Mouse (Mus musculus): Measurements from ENCODE around the gene Gm43518. TPM values are rescaled to one million over a fixed set of nuclear protein-coding genes. Genes with fewer than 3 reads are reported as not detected.
A peak's percentile ranks its signal among the peaks of the same experiment; 100 is the strongest.

Gene Gm43518
- total RNA-seq, 2 experiments from 2014 or later, result 1.5 to 2.4 TPM

DNA sequence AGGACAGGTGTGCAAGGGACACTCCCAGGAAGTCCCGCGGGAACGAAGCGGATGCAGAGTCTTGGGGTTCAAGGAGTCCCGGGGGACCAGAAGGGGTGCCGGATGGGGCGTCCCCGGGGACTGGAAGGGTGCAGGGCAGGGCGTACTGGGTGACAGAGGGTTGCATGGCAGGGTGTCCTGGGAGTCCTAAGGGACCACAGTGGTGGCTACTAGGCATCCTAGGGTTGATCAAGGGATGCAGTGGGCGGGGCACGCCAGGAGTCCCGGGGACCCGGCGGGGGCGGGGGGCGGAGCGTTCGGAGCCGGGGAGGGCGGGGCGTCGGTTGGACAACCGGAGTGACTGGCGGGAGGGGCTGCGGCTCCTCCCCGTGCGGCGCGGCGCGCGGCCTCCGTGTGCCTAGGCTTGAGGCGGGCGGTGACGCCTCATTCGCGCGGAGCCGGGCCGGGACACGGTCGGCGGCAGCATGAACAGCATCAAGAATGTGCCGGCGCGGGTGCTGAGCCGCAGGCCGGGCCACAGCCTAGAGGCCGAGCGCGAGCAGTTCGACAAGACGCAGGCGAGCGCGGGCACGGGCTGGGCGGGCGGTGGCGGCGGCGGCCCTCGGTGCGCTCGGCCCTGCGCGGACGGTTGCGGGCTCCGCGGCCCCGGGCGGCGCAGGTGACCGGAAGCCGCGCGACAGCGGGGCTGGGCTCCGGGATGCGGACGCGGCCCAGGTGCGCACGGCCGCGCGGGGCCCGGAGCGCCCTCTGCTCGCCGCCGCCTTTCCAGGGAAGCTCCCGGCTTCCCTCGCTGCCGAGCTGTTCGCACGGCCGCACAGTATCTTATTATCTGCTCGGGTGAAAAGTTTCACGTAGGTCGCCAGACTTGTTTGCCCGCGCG, 46.3 kb downstream of the Gm43518 start, which contains the start of gene Hip1r:
Gene Hip1r (plus strand): TSS at position 330 of the 880 bp plus-strand sequence.
- intact Hi-C loops (cut with DNase I), result no loop called here
- peak; percentile 42 to 89 for DNase-seq (ENCODE audit: extremely low spot score in 1 of 2, low spot score in 2 of 2)

GRCm38 (mm10) chr5:123974179-123974485, 46.9 kb downstream of the Gm43518 start:
- peak in 1 of 2 experiments; percentile 47 for DNase-seq (ENCODE audit: extremely low spot score in 1 of 2, low spot score in 2 of 2)
- intact Hi-C loops (cut with DNase I), result no loop called here

DNA sequence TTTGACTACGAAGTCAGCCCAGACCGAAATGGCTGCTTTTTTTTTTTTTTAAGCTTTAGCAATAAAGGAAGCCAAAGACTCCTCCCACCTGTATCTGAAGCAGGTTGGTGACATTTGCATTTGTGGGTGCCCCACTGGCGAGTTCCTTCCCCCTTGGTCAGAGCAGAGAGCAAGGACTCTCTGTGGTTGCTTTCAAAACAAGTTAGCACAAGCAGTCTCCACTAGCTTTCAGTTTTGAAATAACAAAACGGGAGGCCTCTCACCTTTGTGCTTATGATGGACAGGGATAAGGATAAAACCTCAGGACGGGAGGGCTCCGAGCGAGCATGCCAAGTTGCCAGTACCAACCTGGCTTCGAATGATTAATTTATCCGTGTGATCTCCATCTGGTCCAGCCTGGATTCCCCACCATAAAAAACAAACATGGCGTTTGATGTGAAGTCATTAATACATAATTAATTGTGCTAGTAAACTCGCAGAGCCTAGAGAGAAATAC, 47.4 kb downstream of the Gm43518 start:
- no peak for DNase-seq (ENCODE audit: extremely low spot score in 1 of 2, low spot score in 2 of 2)
- intact Hi-C loops (cut with DNase I), result no loop called here

GRCm38 (mm10) chr5:123975668-123976180, 48.5 kb downstream of the Gm43518 start:
- peak in 1 of 2 experiments; percentile 31 for DNase-seq (ENCODE audit: extremely low spot score in 1 of 2, low spot score in 2 of 2)
- intact Hi-C loops (cut with DNase I), result no loop called here

DNA sequence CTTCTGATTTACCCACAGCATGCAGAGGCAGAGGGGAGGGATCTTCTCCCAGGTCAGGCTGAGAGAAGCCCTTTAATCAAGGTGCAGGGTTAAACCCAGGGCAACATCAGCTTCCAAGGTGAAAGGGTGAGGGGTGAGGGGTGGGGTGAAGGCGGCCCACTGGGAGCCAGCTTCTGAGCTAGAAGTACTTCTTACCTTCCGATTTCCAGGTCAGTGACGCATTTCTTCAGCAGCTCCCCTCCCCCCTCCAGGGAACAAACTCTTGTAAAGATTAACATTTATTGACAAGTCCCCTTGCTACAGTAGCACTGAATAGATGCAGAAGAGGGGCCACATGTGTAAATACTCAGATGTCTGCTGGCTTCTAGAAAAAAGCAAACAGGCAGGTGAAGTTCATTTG, 50.0 kb downstream of the Gm43518 start:
- intact Hi-C loops (cut with DNase I), result no loop called here

DNA sequence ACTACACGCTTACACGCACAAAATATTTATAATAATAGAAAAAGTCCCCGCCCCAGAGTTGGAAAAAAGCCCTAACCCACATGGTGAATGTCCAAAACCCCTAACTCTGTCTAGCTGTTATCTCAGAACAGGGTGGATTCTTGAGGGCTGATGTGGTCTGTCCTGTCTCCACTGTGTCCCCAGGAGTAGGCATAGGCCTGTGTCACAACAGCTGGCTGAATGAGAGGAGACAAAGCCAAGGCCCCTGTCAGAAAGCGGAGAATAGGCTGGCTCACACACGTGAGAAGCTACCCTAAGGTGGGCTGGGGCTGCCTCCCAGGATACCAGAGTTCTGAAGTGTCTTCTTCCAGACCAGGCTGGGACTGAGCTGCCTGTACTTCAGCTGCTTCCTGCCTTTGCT, 50.9 kb downstream of the Gm43518 start:
- intact Hi-C loops (cut with DNase I), result no loop called here
- no peak for DNase-seq (ENCODE audit: extremely low spot score in 1 of 2, low spot score in 2 of 2)

More for the DNA sequence above, 50.0 kb downstream of the Gm43518 start:
- no peak for DNase-seq (ENCODE audit: extremely low spot score in 1 of 2, low spot score in 2 of 2)

- intact Hi-C loops (cut with DNase I), result no loop called here
These were observed 52.2 kb downstream of the Gm43518 start for GRCm38 (mm10) chr5:123979221-123979979.

DNA sequence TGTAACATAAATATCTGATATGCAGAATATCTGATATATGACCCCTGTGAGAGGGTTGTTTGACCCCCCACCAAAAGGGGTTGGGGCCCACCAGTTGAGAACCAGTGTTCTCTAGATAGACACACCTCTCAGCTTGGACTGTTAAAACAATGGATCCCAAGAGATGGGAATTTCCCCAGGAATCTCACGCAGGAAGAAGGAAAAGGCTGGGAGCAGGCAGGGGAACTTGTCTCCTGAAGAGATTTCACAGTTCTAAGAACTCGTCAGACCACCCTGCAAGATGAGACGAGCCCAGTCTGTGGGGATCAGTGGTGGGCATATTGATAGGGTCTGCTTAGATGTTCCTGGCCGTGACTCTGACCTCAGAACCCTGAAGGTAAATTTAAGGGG, 52.8 kb downstream of the Gm43518 start:
- intact Hi-C loops (cut with DNase I), result no loop called here
- no peak for DNase-seq (ENCODE audit: extremely low spot score in 1 of 2, low spot score in 2 of 2)

More at GRCm38 (mm10) chr5:123979221-123979979, 52.2 kb downstream of the Gm43518 start:
- peak in 1 of 2 experiments; percentile 17 for DNase-seq (ENCODE audit: extremely low spot score in 1 of 2, low spot score in 2 of 2)

- no peak for DNase-seq (ENCODE audit: extremely low spot score in 1 of 2, low spot score in 2 of 2)
- intact Hi-C loops (cut with DNase I), result no loop called here
These were observed 53.5 kb downstream of the Gm43518 start for GRCm38 (mm10) chr5:123980521-123981249.

- peak in 1 of 2 experiments; percentile 24 for DNase-seq (ENCODE audit: extremely low spot score in 1 of 2, low spot score in 2 of 2)
- intact Hi-C loops (cut with DNase I), result no loop called here
These were observed 54.0 kb downstream of the Gm43518 start for GRCm38 (mm10) chr5:123981250-123981554.

- DNase-seq (ENCODE audit: extremely low spot score in 1 of 2, low spot score in 2 of 2), result no peak
- intact Hi-C loops (cut with DNase I), result no loop called here
These were observed 55.6 kb downstream of the Gm43518 start for GRCm38 (mm10) chr5:123982838-123983237.

GRCm38 (mm10) chr5:123985434-123985833, 58.2 kb downstream of the Gm43518 start:
- DNase-seq (ENCODE audit: extremely low spot score in 1 of 2, low spot score in 2 of 2), result peak in 1 of 2 experiments; percentile 67

DNA sequence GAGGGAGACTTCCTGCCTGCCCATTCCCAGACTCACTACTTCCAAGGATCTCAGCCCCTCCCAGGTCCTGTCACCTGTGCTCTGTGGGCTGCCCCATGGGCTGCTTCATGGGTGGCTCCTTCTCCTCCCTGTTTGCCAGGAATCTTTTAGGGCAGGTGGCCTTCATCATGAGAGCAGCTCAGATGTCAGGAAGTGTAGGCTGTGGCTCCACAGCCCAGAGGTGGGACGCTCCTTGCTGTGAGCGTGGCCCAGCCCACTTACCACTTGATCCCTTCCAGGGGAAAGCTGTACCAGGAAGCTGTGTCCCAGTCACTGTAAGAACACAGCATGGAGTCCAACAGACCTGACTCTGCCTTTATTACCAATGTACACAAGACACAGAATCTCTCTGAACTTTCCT, 59.7 kb downstream of the Gm43518 start:
- no peak for DNase-seq (ENCODE audit: extremely low spot score in 1 of 2, low spot score in 2 of 2)
- intact Hi-C loops (cut with DNase I), result no loop called here

More at GRCm38 (mm10) chr5:123985434-123985833, 58.2 kb downstream of the Gm43518 start:
- intact Hi-C loops (cut with DNase I), result no loop called here

- intact Hi-C loops (cut with DNase I), result no loop called here
These were observed 60.3 kb downstream of the Gm43518 start for GRCm38 (mm10) chr5:123987511-123987910.

More at GRCm38 (mm10) chr5:123987511-123987910, 60.3 kb downstream of the Gm43518 start:
- DNase-seq (ENCODE audit: extremely low spot score in 1 of 2, low spot score in 2 of 2), result no peak

Other genes with a start within 250 kb of the Gm43518 start
- 100 to 1,000 TPM; 112 to 122 TPM for gene Clip1, start 242.8 kb upstream of the Gm43518 start, total RNA-seq (2021)
- gene Zcchc8, start 206.3 kb upstream of the Gm43518 start, total RNA-seq (2021), result 10 to 100 TPM; 45.0 to 47.6 TPM
- 10 to 100 TPM; 75.6 to 80.5 TPM for gene Rsrc2, start 178.0 kb upstream of the Gm43518 start, total RNA-seq (2021)
- gene Kntc1, start 177.7 kb upstream of the Gm43518 start, total RNA-seq (2021), result 1 to 10 TPM; 2.6 to 2.8 TPM
- not detected for gene Hcar2, start 61.9 kb upstream of the Gm43518 start, total RNA-seq (2021)
- 1 to 10 TPM in 1 of 2 experiments, under 1 TPM in 1; 0.88 to 1.0 TPM for gene Hcar1, start 47.4 kb upstream of the Gm43518 start, total RNA-seq (2021)
- 10 to 100 TPM; 71.2 to 76.9 TPM for gene Denr, start 20.2 kb upstream of the Gm43518 start, total RNA-seq (2021)
- gene Ccdc62, start 3.3 kb downstream of the Gm43518 start, total RNA-seq (2021), result 1 to 10 TPM; 2.1 to 2.8 TPM
- 10 to 100 TPM; 82.4 to 93.4 TPM for gene Hip1r, start 46.2 kb downstream of the Gm43518 start, total RNA-seq (2021)
- gene Vps37b, start 104.9 kb downstream of the Gm43518 start, total RNA-seq (2021), result 10 to 100 TPM; 42.5 to 42.6 TPM
- 10 to 100 TPM; 43.8 to 45.5 TPM for gene Abcb9, start 168.4 kb downstream of the Gm43518 start, total RNA-seq (2021)
- 10 to 100 TPM; 32.5 to 34.6 TPM for gene Ogfod2, start 184.9 kb downstream of the Gm43518 start, total RNA-seq (2021)
- gene Arl6ip4, start 188.7 kb downstream of the Gm43518 start, total RNA-seq (2021), result 10 to 100 TPM; 55.4 to 58.8 TPM